Mouse (Mus musculus) layer of hippocampus, postnatal 25 days (tissue): ENCODE measurements around the gene Dnajb2. TPM values are rescaled to one million over a fixed set of nuclear protein-coding genes. Genes with fewer than 3 reads are reported as not detected.

Experiments
- DNase-seq, 2 experiments: peaks; one replicate each; pipeline ENCODE4 v3.0.0; 2022; ENCODE audit warnings: mixed read lengths in 2 of 2, low spot score in 1 of 2; ENCODE audit errors: extremely low spot score in 1 of 2
- total RNA-seq, 2 experiments: library from RNA; stranded (reverse); gene quantifications; 2 replicates each; pipeline ENCODE4 v1.2.3; 2021

Dnajb2 gene
- total RNA-seq, 2 experiments from 2014 or later = 72.6 to 78.9 TPM

DNA sequence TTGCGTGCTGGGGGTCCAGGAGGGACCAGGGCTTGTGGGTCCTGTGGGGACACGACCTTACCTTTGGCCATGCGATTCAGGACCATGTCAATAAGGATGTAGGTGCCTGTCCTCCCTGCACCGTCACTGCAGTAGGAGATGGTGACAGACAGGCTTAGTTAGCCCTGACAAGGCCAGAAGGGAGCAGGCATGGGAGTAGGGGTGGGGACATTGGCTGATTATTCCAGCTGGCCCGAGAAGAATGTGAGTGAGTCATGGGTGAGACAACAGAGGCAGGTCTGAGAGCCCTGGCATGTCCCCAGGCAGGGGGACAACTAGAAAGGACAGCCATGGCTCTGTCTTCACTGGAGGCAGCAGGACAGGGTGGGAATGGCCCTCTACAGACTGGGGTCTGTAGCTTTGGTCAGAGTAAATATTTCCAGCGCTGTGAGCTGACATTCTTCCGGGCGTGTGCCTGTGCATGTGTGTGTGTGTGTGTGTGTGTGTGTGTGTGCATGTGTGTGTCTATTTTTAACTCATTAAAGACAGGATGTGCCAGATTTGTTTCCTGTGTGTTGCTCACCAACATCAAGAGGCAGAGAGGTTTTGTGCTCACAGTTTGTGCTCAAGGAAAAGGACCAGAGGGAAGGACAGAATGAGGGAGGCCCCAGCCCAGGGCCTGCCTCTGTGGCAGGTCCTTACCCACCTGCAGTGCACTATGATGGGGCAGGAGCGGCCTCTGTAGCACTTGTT is 12.0 kb downstream of the Dnajb2 start:
- DNase-seq = no peak

DNA sequence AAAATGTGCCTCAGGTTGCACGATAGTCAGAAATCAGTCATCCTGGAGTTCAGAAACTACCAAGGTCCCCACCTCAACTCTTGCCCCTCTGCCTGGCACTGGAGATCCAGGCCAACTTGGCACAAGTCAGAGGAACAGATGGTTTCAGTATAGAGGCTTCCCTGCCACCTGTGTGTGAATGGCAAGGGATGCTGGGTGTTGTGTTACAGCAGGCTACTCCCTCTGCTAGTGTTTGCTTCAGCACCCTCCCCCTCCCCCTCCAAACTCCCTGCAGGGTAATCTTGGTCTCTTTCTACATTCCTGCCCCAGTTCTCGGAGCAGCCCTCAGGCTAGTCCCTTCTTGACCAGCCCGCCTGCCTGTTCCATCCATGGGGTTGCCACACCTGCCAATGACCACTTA is 14.3 kb downstream of the Dnajb2 start:
- no peak for DNase-seq

DNA sequence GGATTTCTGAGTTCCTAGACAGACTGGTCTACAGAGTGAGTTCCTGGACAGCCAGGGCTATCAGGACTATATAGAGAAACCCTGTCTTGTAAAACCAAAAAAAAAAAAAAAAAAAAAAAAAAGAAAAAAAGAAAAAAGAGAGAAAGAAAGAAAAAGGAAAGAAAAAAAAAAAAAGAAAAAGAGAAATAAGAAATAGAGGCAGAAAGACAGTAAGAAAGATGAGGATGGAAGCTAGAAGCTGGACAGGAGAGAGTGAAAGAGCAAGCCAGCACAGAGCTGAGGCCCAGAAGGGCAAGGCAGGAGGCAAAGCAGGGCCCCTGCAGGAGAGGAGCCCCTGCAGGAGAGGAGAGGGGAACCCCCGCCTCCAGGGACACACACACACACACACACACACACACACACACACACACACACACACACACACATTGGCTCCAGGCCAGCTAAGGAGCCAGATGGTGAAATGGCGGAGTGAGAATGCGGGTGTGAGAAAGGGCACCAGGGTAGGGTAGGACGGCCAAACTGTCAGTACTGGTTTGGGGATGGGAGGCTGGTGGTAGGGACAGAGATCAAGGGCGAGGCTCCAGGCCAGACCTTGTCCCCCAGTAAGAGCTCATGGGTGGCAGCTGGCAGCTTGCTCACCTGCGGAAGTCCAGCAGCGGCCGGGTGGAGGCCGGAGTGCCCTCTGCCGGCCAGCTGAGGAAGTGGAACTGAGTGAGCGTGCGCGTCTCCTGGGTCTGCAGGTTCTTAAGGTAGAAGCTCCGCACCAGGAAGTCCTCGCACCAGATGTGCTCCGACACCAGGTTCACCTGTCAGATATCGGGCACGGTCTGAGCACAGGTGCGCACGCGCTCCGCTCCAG is 15.1 kb downstream of the Dnajb2 start:
- DNase-seq = peak in 1 of 2 experiments; percentile 68

GRCm38 (mm10) chr1:75252308-75252707 is 16.1 kb downstream of the Dnajb2 start:
- DNase-seq = no peak

DNA sequence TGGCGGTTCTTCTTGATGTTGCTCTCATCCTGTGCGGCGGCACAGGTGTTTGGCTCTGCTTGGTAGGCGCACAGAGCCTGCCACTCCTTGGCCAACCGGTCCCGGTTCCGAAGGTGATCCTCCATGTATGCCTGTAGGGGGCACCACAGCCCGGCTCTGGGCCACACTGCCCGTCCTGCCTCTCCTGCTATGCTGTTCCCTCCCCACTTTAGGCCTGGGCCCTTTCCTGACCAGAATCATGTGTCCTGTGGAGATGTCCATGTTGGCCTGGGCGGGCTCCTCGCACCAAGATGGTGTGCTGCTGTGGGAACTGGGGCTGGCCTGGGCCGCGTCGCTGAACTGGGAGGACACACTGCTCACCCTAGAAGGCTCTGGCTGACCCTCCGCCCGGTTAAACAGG is 16.8 kb downstream of the Dnajb2 start:
- no peak for DNase-seq

DNA sequence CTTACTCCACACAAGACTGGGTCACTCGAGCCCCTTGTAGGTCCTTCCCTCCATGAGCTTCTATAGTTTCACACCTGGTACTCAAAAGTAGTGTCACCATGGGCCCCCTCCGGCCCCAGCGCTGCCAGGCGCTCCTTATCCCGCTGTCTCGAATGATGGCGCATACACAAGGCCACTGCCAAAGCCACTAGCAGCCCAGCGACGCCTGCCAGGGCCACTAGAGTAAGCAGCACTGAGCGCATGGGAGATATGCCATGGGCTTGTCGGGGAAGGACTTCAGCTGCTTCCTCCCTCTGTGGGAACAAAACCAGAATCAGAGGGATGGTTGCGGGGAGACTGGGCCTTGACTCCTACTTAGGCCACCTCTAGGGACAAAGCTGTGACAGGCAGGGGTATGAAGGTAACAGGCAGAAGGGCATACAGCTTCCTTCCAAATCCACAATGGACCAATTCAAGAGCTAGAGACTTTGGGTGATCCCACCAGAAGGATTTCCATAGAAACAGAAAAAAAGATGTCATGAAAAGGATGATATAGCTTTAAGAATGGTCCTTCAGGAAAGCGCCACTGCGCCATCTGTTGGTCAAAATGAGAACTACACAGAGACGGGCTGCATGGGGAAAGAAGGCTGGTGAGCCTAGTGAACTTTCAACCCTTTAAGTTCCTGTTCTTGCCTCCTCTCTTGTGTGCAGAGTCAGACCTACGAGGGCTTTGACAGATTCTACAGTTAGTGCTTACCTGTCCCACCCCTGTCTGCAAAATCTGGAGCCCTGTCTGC is 17.8 kb downstream of the Dnajb2 start:
- peak; percentile 87 to 98 for DNase-seq

DNA sequence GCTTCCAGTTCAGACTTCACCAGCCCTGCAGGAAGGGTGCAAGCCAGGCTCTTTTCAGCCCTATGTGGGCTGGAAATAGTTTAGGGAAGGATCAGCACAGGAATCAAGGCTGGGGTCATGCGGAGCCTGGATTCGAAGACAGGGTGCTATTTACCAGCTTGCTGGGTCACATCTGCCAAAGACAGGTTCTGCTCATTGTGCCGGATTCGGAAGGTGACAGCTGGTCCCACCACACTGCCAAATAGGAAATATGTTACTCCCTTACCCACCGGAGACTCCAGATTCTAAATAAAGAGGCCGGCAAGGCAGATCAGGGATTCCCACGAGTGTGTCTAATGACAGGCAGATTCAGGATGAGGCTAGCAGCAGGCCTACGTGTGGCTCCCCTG is 18.4 kb downstream of the Dnajb2 start:
- no peak for DNase-seq

DNA sequence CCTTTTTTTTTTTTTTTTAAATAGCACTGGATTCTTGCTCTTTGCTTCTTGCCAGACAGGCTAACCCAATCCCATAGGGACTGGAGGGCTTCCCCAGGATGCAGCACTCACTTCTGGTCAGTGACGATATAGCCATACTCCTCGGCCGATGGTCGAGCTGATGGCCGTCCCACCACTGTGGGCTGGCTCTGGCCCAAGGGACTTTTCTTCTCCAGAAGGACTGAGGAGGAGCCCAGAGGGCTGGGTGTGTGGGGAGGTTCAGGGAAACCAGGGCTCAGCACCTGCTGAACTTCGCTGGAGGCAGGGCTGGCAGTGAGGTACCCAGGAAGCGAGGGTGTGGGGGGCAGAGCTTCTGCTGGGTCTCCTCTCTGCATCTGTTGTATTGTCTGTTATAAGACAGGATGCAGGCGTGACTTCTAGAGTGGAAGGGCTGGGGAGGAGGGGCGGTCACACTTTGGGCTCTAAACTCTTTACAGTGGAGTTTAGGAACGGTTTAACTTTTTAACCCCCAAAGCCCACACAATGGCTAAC is 19.4 kb downstream of the Dnajb2 start:
- DNase-seq = no peak

DNA sequence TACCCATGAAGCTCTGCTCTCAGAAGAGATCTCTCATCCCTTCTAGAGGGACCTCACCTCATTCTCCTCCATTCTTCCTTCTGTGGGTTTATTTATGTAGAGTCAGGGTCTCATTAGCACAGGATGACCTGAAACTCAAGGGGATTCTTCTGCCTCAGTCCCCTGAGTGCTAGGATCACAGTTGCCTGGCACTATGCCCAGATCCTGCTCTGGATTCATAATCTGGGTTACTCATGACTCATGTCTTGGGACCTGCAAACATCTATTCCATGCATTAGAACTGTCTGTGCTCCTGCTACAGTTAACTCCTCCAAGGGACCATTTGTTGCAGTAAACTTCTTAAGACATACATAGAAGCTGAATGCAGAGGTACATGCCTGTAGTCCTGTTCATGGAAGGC is 25.1 kb downstream of the Dnajb2 start:
- no peak for DNase-seq

DNA sequence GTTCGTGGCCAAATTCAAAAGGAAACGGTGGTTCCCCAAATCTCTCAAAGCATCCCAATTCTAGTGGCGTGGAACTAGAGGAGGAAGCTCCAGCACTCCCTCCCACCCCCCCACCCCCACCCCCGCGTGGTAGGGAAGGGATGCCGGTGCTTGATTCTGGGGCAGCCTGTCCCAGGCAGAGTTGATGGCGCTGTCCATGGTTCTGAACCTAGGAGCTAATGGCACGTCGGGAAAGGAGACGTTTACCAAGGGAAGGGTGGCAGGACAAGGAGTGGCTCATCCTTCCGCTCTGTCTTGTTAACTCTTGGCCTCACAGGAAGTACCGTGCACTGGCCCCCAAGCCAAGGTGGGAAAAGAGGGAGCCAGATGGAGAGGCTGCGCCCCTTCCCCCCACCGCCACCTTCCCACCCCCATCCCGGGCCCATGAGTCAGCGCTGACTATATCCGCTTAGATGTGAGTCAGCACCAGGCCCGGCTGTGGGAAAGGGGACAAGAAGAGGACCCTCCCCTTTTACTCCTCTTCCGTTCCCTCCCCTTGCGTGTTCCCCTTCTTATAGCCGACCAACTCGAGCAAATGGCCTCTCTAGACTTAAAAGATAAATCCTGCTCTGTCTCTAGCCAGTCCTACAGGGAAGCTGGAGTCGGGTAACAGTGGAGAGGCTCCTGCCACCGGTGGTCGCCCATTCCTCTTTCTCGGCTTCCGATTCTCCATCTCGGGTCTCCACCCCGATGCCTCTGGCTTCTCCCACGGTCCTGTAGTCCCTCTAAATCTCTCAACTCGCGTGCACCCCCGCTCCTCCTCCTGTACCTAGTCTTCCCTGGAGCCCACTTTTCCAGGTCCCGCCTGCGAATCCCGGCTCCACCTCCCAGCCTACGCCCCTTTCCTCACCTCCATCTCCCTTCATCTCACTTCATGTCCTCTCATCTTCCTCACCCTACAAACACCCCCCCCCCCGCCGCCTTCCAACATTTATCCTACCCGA is 27.1 kb downstream of the Dnajb2 start:
- DNase-seq = peak in 1 of 2 experiments; percentile 50

DNA sequence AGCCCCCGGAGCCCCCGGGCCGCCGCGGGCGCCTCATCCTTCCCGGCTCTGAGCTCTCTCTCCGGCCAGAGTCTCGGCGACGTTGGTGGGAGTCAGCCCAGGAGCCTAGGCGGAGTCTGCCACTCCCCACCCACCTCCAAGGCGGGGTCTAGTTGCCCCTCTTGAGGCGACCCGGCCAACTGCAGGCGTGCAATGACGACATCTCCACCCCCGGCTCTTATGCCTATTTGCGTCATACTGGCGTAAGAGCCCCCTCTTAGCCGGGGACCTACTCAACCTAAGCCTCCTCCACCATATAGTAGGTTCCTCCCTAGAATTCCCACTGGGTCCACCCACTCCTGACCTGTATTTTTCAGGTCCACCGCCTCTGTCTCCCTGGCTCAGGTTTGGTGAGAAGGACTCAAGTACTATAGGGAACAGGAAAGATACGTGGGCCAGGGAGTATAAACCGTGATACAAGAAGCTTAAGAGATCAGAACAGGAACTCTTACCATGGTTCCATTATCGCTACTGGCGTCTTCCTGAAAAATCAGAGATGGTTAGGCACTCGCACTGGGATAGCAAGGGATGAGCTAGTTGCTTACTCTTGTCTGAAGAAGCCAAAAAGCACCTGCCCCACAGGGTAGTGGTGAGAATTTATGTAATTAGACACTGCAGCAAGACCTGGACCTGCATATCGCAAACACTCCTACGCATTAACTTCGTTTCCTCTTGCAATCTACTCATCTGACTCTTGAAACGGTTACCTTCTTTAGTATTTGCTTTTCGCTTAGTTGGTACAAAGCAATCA is 28.1 kb downstream of the Dnajb2 start, which contains the start of gene Ptprn:
Ptprn (minus strand) TSS at position 412 of the 790 bp plus-strand sequence.
- DNase-seq = peak; percentile 53 to 63

DNA sequence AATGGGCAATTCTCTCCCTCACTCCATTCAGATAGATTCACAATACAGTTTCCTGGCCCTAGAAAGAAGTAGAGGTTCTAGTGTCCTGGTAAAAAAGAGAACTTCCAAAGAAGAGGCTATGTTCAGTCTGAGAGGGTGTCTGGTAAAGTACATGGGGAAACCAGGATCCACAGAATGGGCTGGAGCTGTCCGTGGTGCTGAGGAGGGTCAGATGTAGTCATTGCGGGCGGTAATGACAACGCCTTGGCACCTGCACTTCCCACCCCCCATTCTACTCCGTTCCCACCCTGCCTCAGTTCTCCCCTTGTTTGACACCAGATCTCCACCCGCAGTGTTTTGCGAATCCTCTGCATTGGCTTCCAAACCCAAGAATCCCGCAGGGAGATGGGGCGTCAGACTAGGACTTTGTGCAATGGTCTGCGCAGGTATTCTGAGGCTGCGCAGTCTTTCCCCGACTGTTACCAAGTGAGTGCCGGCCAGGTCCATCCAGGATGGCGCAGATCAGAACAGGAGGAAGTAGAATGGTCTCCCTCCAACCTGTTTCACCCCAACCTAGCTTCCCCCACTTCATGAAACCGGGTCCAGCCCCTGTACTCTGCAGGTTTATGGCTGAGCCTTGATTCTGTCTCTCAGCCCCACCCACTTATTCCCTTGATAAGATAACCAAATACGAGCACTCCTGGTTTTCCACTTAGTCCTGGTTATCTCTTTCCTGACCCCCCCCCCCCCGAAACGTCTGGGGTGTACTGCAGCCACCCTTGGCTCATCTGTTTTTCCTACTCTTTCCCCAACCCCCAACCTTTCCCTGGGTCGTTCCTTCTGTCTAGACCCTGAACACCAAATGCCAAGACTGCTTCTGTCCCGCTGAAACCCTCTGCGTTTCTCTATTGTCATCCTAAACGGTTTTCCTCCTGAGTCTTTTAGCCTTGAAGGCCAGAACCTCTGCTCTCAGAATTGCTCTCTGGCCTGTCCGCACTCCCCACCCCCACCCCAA is 41.3 kb downstream of the Dnajb2 start:
- peak in 1 of 2 experiments; percentile 44 for DNase-seq

DNA sequence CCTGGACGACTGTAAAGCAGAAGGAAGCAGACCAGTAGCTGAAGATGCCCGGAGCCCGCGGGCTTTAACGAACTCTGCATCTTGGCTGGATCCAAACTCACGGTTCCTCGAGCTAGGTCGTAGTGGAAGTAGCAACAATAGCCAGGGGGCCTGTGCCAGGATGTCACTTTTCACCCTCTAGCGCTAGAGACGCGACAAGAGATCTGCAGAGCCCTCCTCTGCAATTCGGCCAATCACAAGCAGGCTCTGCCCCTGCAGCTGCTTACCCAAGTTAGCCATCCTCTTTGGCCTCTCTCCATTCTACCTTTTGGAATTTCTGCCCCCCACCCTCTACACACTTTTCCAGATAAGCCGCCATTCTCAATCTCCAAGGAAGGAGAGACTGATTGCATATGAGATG is 42.0 kb downstream of the Dnajb2 start, which contains the start of gene Resp18:
Resp18 (minus strand) TSS at position 188 of the 400 bp plus-strand sequence.
- DNase-seq = no peak

- no peak for DNase-seq
Observed at GRCm38 (mm10) chr1:75283017-75283416, 46.8 kb downstream of the Dnajb2 start.

DNA sequence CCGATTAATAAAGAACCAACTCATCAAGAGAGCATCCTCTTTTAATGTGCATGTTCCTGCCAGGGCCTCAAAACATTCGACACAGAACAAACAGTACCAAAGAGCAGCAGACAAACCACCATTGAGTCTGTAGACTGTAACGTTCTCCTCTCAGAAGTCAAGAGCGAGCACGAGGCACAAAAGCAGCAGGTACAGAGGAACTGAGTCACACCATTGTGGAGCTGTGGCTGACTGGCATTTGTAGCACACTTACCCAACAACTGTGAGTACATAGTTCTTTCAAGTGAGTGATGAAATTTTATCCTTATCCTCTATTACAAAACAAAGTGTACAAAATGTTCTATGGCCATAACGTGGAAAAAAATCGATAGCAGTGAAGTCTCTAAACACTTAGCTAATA is 48.7 kb downstream of the Dnajb2 start:
- no peak for DNase-seq

DNA sequence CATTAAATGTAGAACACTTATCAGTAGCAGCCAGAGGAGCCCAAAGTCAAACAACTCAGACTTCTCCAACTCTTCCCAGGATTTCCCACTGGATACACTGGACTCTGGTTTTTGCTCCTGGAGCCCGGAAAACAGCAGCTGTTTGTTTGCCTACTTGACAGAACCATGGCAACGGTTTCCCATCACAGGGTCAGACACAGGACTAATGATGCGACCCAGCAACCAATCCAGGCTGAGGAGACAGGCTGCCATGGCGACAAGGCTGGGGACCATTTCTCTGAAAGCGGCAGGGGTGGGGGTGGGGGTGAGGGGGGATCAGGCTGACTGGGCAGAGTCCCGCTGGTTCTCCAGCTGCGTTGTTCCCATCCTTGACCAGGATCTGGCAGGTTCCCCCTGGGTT is 53.2 kb downstream of the Dnajb2 start:
- DNase-seq = peak in 1 of 2 experiments; percentile 20

- DNase-seq = no peak
Observed at GRCm38 (mm10) chr1:75289888-75290431, 53.8 kb downstream of the Dnajb2 start.
